Mouse (Mus musculus): ENCODE measurements around the gene Camk2n1.

Camk2n1 gene

GRCm38 (mm10) chr4:138465446-138465845 is 11.3 kb downstream of the Camk2n1 start:
- DNase-seq = no peak

GRCm38 (mm10) chr4:138466690-138467089 is 12.6 kb downstream of the Camk2n1 start:
- DNase-seq = no peak

- no peak for DNase-seq
Measured at GRCm38 (mm10) chr4:138467451-138467850, 13.3 kb downstream of the Camk2n1 start.

- DNase-seq = no peak
Measured at GRCm38 (mm10) chr4:138469080-138469479, 15.0 kb downstream of the Camk2n1 start.

GRCm38 (mm10) chr4:138471241-138471640 is 17.1 kb downstream of the Camk2n1 start:
- no peak for DNase-seq

GRCm38 (mm10) chr4:138479595-138479994 is 25.5 kb downstream of the Camk2n1 start:
- no peak for DNase-seq

- no peak for DNase-seq
Measured at GRCm38 (mm10) chr4:138480962-138481361, 26.8 kb downstream of the Camk2n1 start.

GRCm38 (mm10) chr4:138482721-138483120 is 28.6 kb downstream of the Camk2n1 start:
- no peak for DNase-seq

GRCm38 (mm10) chr4:138488241-138488640 is 34.1 kb downstream of the Camk2n1 start:
- no peak for DNase-seq

GRCm38 (mm10) chr4:138491088-138491487 is 37.0 kb downstream of the Camk2n1 start:
- no peak for DNase-seq

GRCm38 (mm10) chr4:138493161-138494001 is 39.3 kb downstream of the Camk2n1 start:
- DNase-seq = no peak

- no peak for DNase-seq
Measured at GRCm38 (mm10) chr4:138494905-138495304, 40.8 kb downstream of the Camk2n1 start.

- no peak for DNase-seq
Measured at GRCm38 (mm10) chr4:138495775-138496174, 41.7 kb downstream of the Camk2n1 start.

- DNase-seq = no peak
Measured at GRCm38 (mm10) chr4:138496746-138497520, 42.8 kb downstream of the Camk2n1 start.

- no peak for DNase-seq
Measured at GRCm38 (mm10) chr4:138499856-138500645, 45.9 kb downstream of the Camk2n1 start.

- no peak for DNase-seq
Measured at GRCm38 (mm10) chr4:138501048-138501447, 46.9 kb downstream of the Camk2n1 start.

- no peak for DNase-seq
Measured at GRCm38 (mm10) chr4:138504632-138505101, 50.6 kb downstream of the Camk2n1 start.

GRCm38 (mm10) chr4:138505171-138505870 is 51.2 kb downstream of the Camk2n1 start:
- DNase-seq = peak in 1 of 2 experiments; percentile 16

GRCm38 (mm10) chr4:138507903-138508302 is 53.8 kb downstream of the Camk2n1 start:
- DNase-seq = no peak
